Mouse (Mus musculus): ENCODE data around the gene Pacs2.

DNA sequence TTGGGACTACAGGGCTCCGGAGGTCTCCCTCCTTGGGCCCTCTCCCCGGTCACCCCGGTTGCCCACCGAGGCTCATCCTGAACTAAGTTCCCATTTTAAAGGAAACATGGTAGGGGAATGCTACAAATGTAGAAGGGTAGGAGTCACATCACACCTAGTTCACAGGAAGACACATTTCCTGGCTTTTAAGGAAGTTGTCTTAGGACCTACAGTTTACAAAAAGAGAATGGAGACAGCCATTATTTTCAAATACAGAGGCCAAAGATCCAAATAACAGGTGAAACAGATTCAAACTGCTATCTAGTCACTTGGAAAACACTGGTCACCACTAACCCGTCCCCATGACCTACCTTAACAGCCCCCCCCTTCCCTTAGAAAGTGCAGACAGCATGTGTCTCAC lies 1.9 kb upstream of the Pacs2 start:
- TF ChIP-seq TAL1 (IDR thresholded peaks at IDR 0.05; ENCODE audit: low read length) (no peak), GATA1 (IDR thresholded peaks at IDR 0.05; ENCODE audit: low read length) (no peak)

All from erythroblast, embryonic 14.5 days (primary cell).